Mouse (Mus musculus): ENCODE data around the gene Gpcpd1. TPM values are rescaled to one million over a fixed set of nuclear protein-coding genes. Genes with fewer than 3 reads are reported as not detected.

Gpcpd1 gene
- polyA plus RNA-seq, 1 experiment from 2014 or later = 84.1 TPM

- H3K4me2 ChIP-seq (ENCODE audit: low read length) = no peak overlapping the region
- no peak overlapping the region for H3K4me3 ChIP-seq (replicated peaks; ENCODE audit: low read length)
- no peak for ATAC-seq
- peaks cover 4% of the 10 kb centered on the region; the same call in 1 of the 2 replicates for H3K4me1 ChIP-seq (replicated peaks; ENCODE audit: control insufficient read depth, insufficient read depth, low read length)
- WGBS = 95% methylated on average over 13 of the region's 13 CpGs
- H3K27ac ChIP-seq (ENCODE audit: low read length) = no peak overlapping the region
- H3K27me3 ChIP-seq (replicated peaks; ENCODE audit: control insufficient read depth, insufficient read depth, low read length) = no peaks in the 10 kb centered on the region
- no peaks in the 10 kb centered on the region for H3K36me3 ChIP-seq (ENCODE audit: control insufficient read depth, insufficient read depth)
- no peaks in the 10 kb centered on the region for H3K9me3 ChIP-seq (ENCODE audit: control insufficient read depth, low read length)
- H3K9ac ChIP-seq (replicated peaks; ENCODE audit: low read depth, low read length) = no peak overlapping the region
Observed at GRCm38 (mm10) chr2:132515607-132516006, 71.9 kb downstream of the Gpcpd1 start.

DNA sequence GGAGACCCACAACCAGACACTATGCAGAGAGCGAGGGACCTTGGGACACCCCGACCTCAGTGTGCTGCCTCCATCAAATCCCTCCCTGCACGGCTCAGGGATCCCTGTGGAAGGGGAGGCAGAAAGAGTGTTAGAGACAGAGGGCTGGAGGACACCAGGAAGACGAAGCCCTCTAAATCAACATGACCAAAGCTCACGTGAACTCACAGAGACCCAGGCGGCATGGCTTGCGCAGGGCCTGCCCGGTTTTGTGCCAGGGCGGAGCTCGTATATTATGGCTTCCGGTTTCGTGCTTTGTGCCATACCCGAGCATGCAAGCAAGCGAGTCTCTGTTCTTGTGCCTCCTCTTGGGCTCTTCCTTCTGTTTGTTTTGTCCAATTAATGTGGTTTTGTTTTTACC lies 72.5 kb downstream of the Gpcpd1 start:
- no peaks in the 10 kb centered on the region for H3K9me3 ChIP-seq (ENCODE audit: control insufficient read depth, low read length)
- H3K4me3 ChIP-seq (replicated peaks; ENCODE audit: low read length) = no peak overlapping the region
- 85% methylated on average over 14 of the region's 14 CpGs for WGBS
- no peak overlapping the region for H3K9ac ChIP-seq (replicated peaks; ENCODE audit: low read depth, low read length)
- H3K4me1 ChIP-seq (replicated peaks; ENCODE audit: control insufficient read depth, insufficient read depth, low read length) = peaks cover 4% of the 10 kb centered on the region; the same call in 1 of the 2 replicates
- H3K27me3 ChIP-seq (replicated peaks; ENCODE audit: control insufficient read depth, insufficient read depth, low read length) = no peaks in the 10 kb centered on the region
- no peak overlapping the region for H3K27ac ChIP-seq (ENCODE audit: low read length)
- ATAC-seq = no peak
- H3K36me3 ChIP-seq (ENCODE audit: control insufficient read depth, insufficient read depth) = no peaks in the 10 kb centered on the region
- no peak overlapping the region for H3K4me2 ChIP-seq (ENCODE audit: low read length)

DNA sequence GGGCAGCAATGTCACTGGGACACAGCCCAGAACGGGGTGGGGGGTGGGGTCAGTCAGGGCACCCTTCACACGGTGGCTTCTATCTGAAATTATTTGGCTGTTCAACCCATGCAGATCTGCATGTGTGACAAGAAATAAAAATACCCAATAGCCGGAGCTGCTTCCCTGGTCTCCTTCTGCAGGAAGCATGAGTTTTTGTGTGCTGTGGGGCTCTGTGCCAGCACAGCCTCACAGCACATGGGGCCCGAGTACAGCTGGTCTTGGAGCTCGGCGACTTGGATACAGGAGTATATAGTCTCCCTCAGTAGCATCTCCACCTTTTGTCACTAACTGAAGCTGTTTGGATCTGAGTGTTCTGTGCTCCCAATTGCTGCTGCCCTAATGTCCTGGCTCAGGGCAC lies 73.2 kb downstream of the Gpcpd1 start:
- ATAC-seq = no peak
- Histone ChIP-seq H3K4me2 (ENCODE audit: low read length) (no peak overlapping the region), H3K4me1 (replicated peaks; ENCODE audit: control insufficient read depth, insufficient read depth, low read length) (peaks cover 4% of the 10 kb centered on the region; the same call in 1 of the 2 replicates), H3K27ac (ENCODE audit: low read length) (no peak overlapping the region), H3K9ac (replicated peaks; ENCODE audit: low read depth, low read length) (no peak overlapping the region), H3K9me3 (ENCODE audit: control insufficient read depth, low read length) (no peaks in the 10 kb centered on the region), H3K36me3 (ENCODE audit: control insufficient read depth, insufficient read depth) (no peaks in the 10 kb centered on the region), H3K4me3 (replicated peaks; ENCODE audit: low read length) (no peak overlapping the region), H3K27me3 (replicated peaks; ENCODE audit: control insufficient read depth, insufficient read depth, low read length) (no peaks in the 10 kb centered on the region)
- WGBS = 39% methylated on average over 6 of the region's 6 CpGs

GRCm38 (mm10) chr2:132513371-132514181 lies 74.0 kb downstream of the Gpcpd1 start:
- H3K4me1 ChIP-seq (replicated peaks; ENCODE audit: control insufficient read depth, insufficient read depth, low read length) = peaks cover 4% of the 10 kb centered on the region; the same call in 1 of the 2 replicates
- H3K4me3 ChIP-seq (replicated peaks; ENCODE audit: low read length) = no peak overlapping the region
- H3K27ac ChIP-seq (ENCODE audit: low read length) = no peak overlapping the region
- H3K9me3 ChIP-seq (ENCODE audit: control insufficient read depth, low read length) = no peaks in the 10 kb centered on the region
- WGBS = 67% methylated on average over 12 of the region's 12 CpGs
- no peak overlapping the region for H3K4me2 ChIP-seq (ENCODE audit: low read length)
- no peak overlapping the region for H3K9ac ChIP-seq (replicated peaks; ENCODE audit: low read depth, low read length)
- no peaks in the 10 kb centered on the region for H3K27me3 ChIP-seq (replicated peaks; ENCODE audit: control insufficient read depth, insufficient read depth, low read length)
- no peaks in the 10 kb centered on the region for H3K36me3 ChIP-seq (ENCODE audit: control insufficient read depth, insufficient read depth)
- no peak for ATAC-seq

DNA sequence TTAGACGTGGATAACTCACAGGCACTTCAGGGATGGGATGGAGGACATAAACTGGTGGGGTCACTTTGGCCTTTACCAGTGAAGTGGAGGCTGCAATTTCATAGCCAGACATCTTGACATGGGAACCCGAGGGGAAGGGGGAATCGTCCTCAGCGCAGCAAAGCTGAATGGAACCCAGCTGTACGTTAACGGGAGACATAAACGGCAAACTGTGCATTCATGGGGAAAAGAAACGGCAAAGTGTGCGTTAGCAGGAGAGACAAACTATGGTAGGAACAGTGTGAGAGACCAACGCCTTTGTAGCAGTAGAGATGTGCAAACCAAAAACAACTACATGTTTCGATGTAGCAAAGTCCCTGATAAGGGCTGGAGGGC lies 74.6 kb downstream of the Gpcpd1 start:
- Histone ChIP-seq H3K9me3 (ENCODE audit: control insufficient read depth, low read length) (no peaks in the 10 kb centered on the region), H3K36me3 (ENCODE audit: control insufficient read depth, insufficient read depth) (no peaks in the 10 kb centered on the region), H3K4me1 (replicated peaks; ENCODE audit: control insufficient read depth, insufficient read depth, low read length) (peaks cover 4% of the 10 kb centered on the region; the same call in 1 of the 2 replicates), H3K9ac (replicated peaks; ENCODE audit: low read depth, low read length) (no peak overlapping the region), H3K4me2 (ENCODE audit: low read length) (no peak overlapping the region), H3K27me3 (replicated peaks; ENCODE audit: control insufficient read depth, insufficient read depth, low read length) (no peaks in the 10 kb centered on the region), H3K27ac (ENCODE audit: low read length) (no peak overlapping the region), H3K4me3 (replicated peaks; ENCODE audit: low read length) (no peak overlapping the region)
- ATAC-seq = no peak
- WGBS = 71% methylated on average over 11 of the region's 11 CpGs

DNA sequence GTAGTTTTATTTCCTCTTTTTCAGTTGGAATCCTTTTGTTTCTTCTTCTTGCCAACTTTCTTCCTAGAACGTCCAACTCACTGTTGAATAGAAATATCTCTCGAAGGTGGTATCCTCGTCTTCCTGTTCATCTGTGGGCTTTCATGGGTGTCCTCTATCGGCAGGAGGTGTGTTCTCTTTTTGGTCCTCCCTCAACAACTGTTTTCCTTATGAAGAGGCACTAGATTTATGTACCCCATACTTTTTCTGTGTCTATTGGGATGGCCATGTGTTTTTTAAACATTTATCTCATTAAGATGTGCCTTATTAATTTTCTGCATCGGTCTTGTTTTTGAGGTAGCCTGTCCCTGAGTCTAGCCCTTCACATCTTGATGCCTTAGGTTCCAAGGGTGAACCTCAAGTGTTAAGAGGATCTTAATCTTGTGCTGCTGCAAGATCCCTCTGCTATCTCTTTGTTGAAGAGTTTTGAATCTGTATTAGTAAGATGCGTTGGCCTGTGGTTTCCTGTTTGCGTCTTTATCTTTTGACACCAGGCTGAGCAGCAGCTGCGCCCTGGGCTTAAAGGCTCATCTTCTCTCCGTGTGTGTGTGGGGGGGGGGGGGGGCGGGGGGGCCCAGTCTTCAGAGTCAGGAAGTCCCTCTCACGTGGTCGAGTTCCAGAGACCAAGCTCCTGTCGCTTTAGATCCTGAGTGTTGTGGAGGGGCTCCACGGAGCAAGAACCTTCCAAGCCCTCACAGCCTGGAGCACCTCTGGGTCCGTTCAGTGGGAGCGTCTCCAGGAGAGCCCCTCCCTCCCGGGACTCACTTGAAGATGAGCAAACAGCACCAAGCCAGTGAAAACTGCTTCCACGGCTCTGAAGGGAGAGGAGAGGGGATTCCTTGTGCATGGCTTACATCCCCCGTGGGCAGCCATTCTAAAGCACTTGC lies 75.2 kb downstream of the Gpcpd1 start:
- 56% methylated on average over 19 of the region's 19 CpGs for WGBS
- ATAC-seq = no peak
- Histone ChIP-seq H3K9me3 (ENCODE audit: control insufficient read depth, low read length) (no peaks in the 10 kb centered on the region), H3K27me3 (replicated peaks; ENCODE audit: control insufficient read depth, insufficient read depth, low read length) (no peaks in the 10 kb centered on the region), H3K4me3 (replicated peaks; ENCODE audit: low read length) (no peak overlapping the region), H3K4me1 (replicated peaks; ENCODE audit: control insufficient read depth, insufficient read depth, low read length) (peaks cover 4% of the 10 kb centered on the region; the same call in 1 of the 2 replicates), H3K27ac (ENCODE audit: low read length) (no peak overlapping the region), H3K4me2 (ENCODE audit: low read length) (no peak overlapping the region), H3K9ac (replicated peaks; ENCODE audit: low read depth, low read length) (no peak overlapping the region), H3K36me3 (ENCODE audit: control insufficient read depth, insufficient read depth) (no peaks in the 10 kb centered on the region)

DNA sequence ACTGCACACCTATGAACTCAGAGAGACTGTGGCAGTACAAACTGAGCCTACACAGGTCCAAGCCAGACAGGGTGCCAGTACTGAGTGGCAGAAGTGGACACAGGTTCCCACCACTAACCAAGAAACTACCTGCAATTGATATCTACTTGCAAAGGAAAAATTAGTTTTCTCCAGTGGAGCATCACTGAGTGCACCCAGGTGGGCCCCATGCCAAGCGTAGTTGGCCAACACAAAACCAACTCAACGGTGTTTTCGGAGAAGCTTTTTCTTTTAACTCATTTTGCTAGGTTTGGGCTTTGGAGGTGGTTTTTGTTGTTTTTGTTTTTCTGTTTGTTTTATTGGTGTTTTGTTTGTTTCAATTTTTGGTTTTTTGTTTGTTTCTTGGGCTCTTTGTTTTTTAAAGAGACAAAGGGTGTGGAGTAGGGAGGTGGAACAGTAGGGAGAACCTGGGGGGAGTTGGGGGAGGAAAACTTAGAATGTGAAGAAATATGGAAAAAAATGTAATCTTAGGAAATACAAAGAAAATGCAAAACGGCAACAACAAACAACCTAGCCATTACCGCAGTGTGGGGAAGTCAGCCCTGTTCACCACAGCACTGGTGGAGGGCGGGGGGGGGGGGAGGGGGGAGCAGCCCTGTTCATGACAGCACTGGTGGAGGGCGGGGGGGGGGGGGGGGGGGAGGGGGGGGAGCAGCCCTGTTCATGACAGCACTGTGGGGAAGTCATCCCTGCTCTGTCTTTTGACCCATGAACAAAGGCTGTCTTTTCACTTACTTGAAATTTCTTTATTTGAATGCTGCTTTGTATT lies 76.3 kb downstream of the Gpcpd1 start:
- H3K27ac ChIP-seq (ENCODE audit: low read length) = no peak overlapping the region
- H3K9ac ChIP-seq (replicated peaks; ENCODE audit: low read depth, low read length) = no peak overlapping the region
- H3K4me1 ChIP-seq (replicated peaks; ENCODE audit: control insufficient read depth, insufficient read depth, low read length) = peaks cover 4% of the 10 kb centered on the region; the same call in 1 of the 2 replicates
- no peak overlapping the region for H3K4me2 ChIP-seq (ENCODE audit: low read length)
- H3K4me3 ChIP-seq (replicated peaks; ENCODE audit: low read length) = no peak overlapping the region
- WGBS = 87% methylated on average over 4 of the region's 7 CpGs
- no peaks in the 10 kb centered on the region for H3K27me3 ChIP-seq (replicated peaks; ENCODE audit: control insufficient read depth, insufficient read depth, low read length)
- H3K9me3 ChIP-seq (ENCODE audit: control insufficient read depth, low read length) = no peaks in the 10 kb centered on the region
- ATAC-seq = no peak
- no peaks in the 10 kb centered on the region for H3K36me3 ChIP-seq (ENCODE audit: control insufficient read depth, insufficient read depth)

GRCm38 (mm10) chr2:132509714-132510113 lies 77.8 kb downstream of the Gpcpd1 start:
- H3K9me3 ChIP-seq (ENCODE audit: control insufficient read depth, low read length) = no peaks in the 10 kb centered on the region
- no peaks in the 10 kb centered on the region for H3K27me3 ChIP-seq (replicated peaks; ENCODE audit: control insufficient read depth, insufficient read depth, low read length)
- no peak overlapping the region for H3K27ac ChIP-seq (ENCODE audit: low read length)
- H3K4me2 ChIP-seq (ENCODE audit: low read length) = no peak overlapping the region
- no peak overlapping the region for H3K9ac ChIP-seq (replicated peaks; ENCODE audit: low read depth, low read length)
- no peaks in the 10 kb centered on the region for H3K36me3 ChIP-seq (ENCODE audit: control insufficient read depth, insufficient read depth)
- 92% methylated on average over 1 of the region's 1 CpGs for WGBS
- H3K4me3 ChIP-seq (replicated peaks; ENCODE audit: low read length) = no peak overlapping the region
- H3K4me1 ChIP-seq (replicated peaks; ENCODE audit: control insufficient read depth, insufficient read depth, low read length) = peaks cover 4% of the 10 kb centered on the region; the same call in 1 of the 2 replicates
- no peak for ATAC-seq

All from forebrain, embryonic 16.5 days (tissue).